Mouse (Mus musculus): ENCODE results near the gene Gm13691.
"Not testable (repeated sequence)": the region's sequence is repeated elsewhere in the genome, so short reads cannot be mapped to it uniquely, and the experiment has no call there.

Gene Gm13691

GRCm38 (mm10) chr2:84035997-84036396 is 45.6 kb downstream of the Gm13691 start:
- DNase-seq (ENCODE audit: low spot score) = no peak

- no peak for DNase-seq (ENCODE audit: low spot score)
Observed at GRCm38 (mm10) chr2:84037304-84037703, 47.0 kb downstream of the Gm13691 start.

GRCm38 (mm10) chr2:84037943-84038342 is 47.6 kb downstream of the Gm13691 start:
- not testable (repeated sequence) for DNase-seq (ENCODE audit: low spot score)

GRCm38 (mm10) chr2:84039277-84039676 is 48.9 kb downstream of the Gm13691 start:
- DNase-seq (ENCODE audit: low spot score) = no peak

Data from MN1 (cell line).